Mouse (Mus musculus) embryonic fibroblast, embryonic 13.5 days (primary cell): Measurements from ENCODE around the gene Nelfe. TPM values are rescaled to one million over a fixed set of nuclear protein-coding genes. Genes with fewer than 3 reads are reported as not detected.
A peak's percentile ranks its signal among the peaks of the same experiment; 100 is the strongest.

ENCODE experiments used
- H3K27ac ChIP-seq: 2 replicates; pipeline ENCODE4 v1.5.1; 2012; ENCODE audit warnings: low read length, control low read depth, inconsistent platforms; ENCODE audit not compliant: insufficient read depth
- H3K4me1 ChIP-seq: 2 replicates; pipeline ENCODE4 v1.6.1; 2011; ENCODE audit warnings: low read length; ENCODE audit not compliant: control insufficient read depth, insufficient read depth
- H3K4me3 ChIP-seq: 2 replicates; pipeline ENCODE4 v1.5.1; 2011; ENCODE audit warnings: mild to moderate bottlenecking, control low read depth, low read length; ENCODE audit not compliant: insufficient read depth
- CTCF ChIP-seq: IDR thresholded peaks from 2 replicates; pipeline ENCODE4 v1.5.1; 2011; ENCODE audit warnings: mild to moderate bottlenecking, control low read depth, low read length, moderate library complexity, borderline replicate concordance; ENCODE audit not compliant: insufficient read depth
- POLR2A ChIP-seq: IDR thresholded peaks from 2 replicates; pipeline ENCODE4 v1.6.1; 2011; ENCODE audit warnings: low read depth, mild to moderate bottlenecking, control low read depth, low read length, moderate library complexity
- polyA plus RNA-seq: library from polyadenylated mRNA; stranded (reverse); fragments of >200 nt; gene quantifications from 2 replicates; pipeline ENCODE4 v1.2.4, GENCODE M21; 2011; ENCODE audit warnings: low read depth; ENCODE audit not compliant: missing spikeins, insufficient read length

The Nelfe gene
- polyA plus RNA-seq, 1 experiment = 34.7 TPM

DNA sequence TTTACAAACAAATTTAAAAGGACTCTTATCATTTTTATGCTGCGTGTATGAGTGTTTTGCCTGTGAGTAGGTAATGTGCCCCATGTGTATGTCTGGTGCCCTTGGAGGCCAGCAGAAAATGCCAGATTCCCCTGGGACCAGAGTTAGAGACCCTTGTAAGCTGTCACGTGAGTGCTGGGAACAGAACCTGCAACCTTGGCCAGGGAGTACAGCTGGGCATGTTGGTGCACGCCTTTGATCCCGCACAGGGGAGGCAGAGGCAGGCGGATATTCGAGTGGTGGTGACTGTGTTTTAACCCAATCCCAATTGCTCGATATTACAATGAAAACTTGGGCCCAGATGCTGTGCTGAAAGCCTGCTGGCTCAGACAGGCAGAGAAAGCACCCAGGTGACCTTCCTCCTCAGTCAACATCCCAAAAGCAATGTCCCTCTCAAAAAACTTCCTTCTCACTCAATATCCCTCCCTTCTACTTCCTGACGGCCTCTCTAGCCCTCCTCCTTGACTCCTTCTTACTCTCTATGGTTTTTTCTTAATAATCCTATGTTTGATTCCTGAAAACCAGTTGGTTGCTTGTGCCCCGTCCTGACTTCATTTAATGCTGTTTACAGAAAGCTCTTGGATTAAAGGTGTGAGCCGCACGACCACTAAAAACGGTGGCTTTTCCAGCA, 40.0 kb downstream of the Nelfe start:
- Histone ChIP-seq H3K4me3 (no peak overlapping the region), H3K27ac (no peak overlapping the region), H3K4me1 (peaks cover 9% of the 10 kb centered on the region)
- TF ChIP-seq CTCF = no peak
- TF ChIP-seq POLR2A = no peak

DNA sequence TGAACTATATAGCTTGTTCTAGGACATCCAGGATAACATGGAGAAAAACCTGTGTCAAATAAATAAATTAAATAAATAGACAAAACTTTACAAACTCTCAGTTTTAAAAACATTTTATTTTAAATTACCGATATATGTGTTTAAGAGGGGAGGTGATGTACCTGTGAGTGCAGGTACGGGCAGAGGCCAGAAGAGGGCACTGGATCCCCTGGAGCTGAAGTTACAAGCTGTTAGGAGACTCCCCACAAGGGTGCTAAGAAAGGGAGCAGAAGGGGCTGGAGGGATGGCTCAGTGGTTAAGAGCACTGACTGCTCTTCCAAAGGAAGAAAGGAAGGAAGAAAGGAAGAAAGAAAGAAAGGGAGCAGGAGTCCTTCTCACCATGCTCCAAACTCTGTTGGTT, 41.2 kb downstream of the Nelfe start:
- no peak overlapping the region for H3K27ac ChIP-seq
- no peak for TF ChIP-seq CTCF
- TF ChIP-seq POLR2A = no peak
- 0 out of 2 replicates have a peak, but pooled peaks cover 3% of the 10 kb centered on the region for H3K4me1 ChIP-seq
- H3K4me3 ChIP-seq = no peak overlapping the region

GRCm38 (mm10) chr17:34893072-34893824, 43.1 kb downstream of the Nelfe start:
- H3K27ac ChIP-seq = peak overlapping the region; percentile 14; the same call in 1 of the 2 replicates
- no peaks in the 10 kb centered on the region for H3K4me1 ChIP-seq
- H3K4me3 ChIP-seq = no peak overlapping the region
- TF ChIP-seq POLR2A (no peak), CTCF (no peak)

DNA sequence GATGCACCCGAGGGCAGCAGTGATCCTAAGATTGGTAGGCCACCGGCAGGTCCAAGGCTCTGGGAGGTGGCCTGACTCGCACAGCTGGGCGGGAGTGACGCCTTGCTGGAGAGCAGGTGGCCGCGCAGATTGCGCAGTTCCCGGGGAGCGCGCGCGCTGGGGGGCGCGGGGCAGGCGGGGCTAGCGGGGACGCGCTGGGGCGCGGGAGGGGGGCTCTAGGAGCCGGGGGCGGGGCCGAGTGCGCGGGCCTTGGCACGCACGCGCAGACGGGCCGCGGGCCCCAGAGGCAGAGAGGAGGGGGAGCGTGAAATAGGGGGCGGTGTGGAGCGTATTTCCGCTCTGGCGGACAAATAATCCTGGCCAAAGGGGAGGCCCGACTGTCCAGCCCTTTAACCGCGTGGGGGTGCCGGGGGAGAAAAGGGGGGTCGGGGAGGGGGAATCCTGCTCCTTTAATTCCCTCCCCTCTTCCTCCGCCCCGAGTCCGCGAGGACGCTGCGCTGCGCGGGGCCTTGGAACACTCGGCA, 43.9 kb downstream of the Nelfe start:
- Histone ChIP-seq H3K4me1 (no peaks in the 10 kb centered on the region), H3K4me3 (peak overlapping the region; percentile 6; the same call in 1 of the 2 replicates)
- TF ChIP-seq CTCF (no peak), POLR2A (peak; percentile 71)

GRCm38 (mm10) chr17:34894801-34895530, 44.8 kb downstream of the Nelfe start:
- no peaks in the 10 kb centered on the region for H3K4me1 ChIP-seq
- TF ChIP-seq CTCF (no peak), POLR2A (peak; percentile 45; the same call in 1 of the 2 replicates)

More for the DNA sequence above, 43.9 kb downstream of the Nelfe start:
- H3K27ac ChIP-seq = peak overlapping the region; percentile 14; the same call in 1 of the 2 replicates

DNA sequence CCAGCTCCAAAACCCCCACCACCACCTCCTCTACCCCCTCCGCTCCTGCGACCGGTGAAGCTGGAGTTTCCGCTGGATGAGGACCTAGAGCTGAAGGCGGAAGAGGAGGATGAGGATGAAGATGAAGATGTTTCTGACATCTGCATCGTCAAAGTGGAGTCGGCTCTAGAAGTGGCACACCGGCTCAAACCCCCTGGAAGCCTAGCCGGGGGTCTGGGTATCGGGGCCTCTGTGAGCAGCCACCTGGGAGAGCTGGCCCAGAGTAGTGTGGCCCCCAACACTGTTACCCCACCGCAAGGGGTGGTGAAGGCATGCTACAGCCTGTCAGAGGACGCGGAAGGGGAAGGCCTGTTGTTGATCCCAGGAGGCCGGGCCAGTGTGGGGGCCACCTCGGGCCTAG, 45.5 kb downstream of the Nelfe start:
- Histone ChIP-seq H3K27ac (no peak overlapping the region), H3K4me1 (no peaks in the 10 kb centered on the region), H3K4me3 (no peak overlapping the region)
- no peak for TF ChIP-seq POLR2A
- no peak for TF ChIP-seq CTCF

More at GRCm38 (mm10) chr17:34894801-34895530, 44.8 kb downstream of the Nelfe start:
- H3K27ac ChIP-seq = peak overlapping the region; percentile 9; the same call in 1 of the 2 replicates
- peak overlapping the region; percentile 49 for H3K4me3 ChIP-seq

- Histone ChIP-seq H3K4me3 (no peak overlapping the region), H3K27ac (no peak overlapping the region), H3K4me1 (no peaks in the 10 kb centered on the region)
- TF ChIP-seq CTCF (no peak), POLR2A (no peak)
These were observed 46.2 kb downstream of the Nelfe start for GRCm38 (mm10) chr17:34896366-34896765.

GRCm38 (mm10) chr17:34897373-34898159, 47.4 kb downstream of the Nelfe start:
- no peak for TF ChIP-seq CTCF
- TF ChIP-seq POLR2A = no peak; the same call in 1 of the 2 replicates
- H3K4me3 ChIP-seq = peak overlapping the region; percentile 52
- no peaks in the 10 kb centered on the region for H3K4me1 ChIP-seq
- H3K27ac ChIP-seq = peak overlapping the region; percentile 85
